Mouse (Mus musculus) hindbrain, embryonic 12.5 days (tissue): ENCODE data around the gene Ppp2r5e. TPM values are rescaled to one million over a fixed set of nuclear protein-coding genes. Genes with fewer than 3 reads are reported as not detected.

Experiments used
- ATAC-seq: fragments of 200-750 bp; cut with Nextera tagmentation; 2 replicates; pipeline ENCODE4 v1.8.0; 2017; ENCODE audit warnings: moderate TSS enrichment; ENCODE audit not compliant: low FRiP score
- H3K27ac ChIP-seq: fragments of 300-500 bp; sonication (generic); 2 replicates; pipeline ENCODE4 v1.5.1; 2016; ENCODE audit warnings: mild to moderate bottlenecking
- H3K27me3 ChIP-seq: fragments of 300-500 bp; sonication (generic); 2 replicates; pipeline ENCODE4 v1.6.1; 2016; ENCODE audit warnings: mild to moderate bottlenecking
- H3K36me3 ChIP-seq: fragments of 300-500 bp; sonication (generic); 2 replicates; pipeline ENCODE4 v1.6.1; 2016; ENCODE audit warnings: mild to moderate bottlenecking
- H3K4me1 ChIP-seq: fragments of 300-500 bp; sonication (generic); 2 replicates; pipeline ENCODE4 v1.6.1; 2016
- H3K4me2 ChIP-seq: fragments of 300-500 bp; sonication (generic); replicated peaks from 2 replicates; pipeline ENCODE4 v1.6.1; 2016; ENCODE audit warnings: mild to moderate bottlenecking
- H3K4me3 ChIP-seq: fragments of 300-500 bp; sonication (generic); 2 replicates; pipeline ENCODE4 v1.5.1; 2016; ENCODE audit warnings: mild to moderate bottlenecking
- H3K9ac ChIP-seq: fragments of 300-500 bp; sonication (generic); 2 replicates; pipeline ENCODE4 v1.6.1; 2016; ENCODE audit warnings: mild to moderate bottlenecking, moderate library complexity
- H3K9me3 ChIP-seq: fragments of 300-500 bp; sonication (generic); replicated peaks from 2 replicates; pipeline ENCODE4 v1.6.1; 2016; ENCODE audit warnings: mild to moderate bottlenecking
- WGBS: fragments of 180-500 bp; shearing (Covaris S2); methylation state at CpG from one replicate; pipeline ENCODE4 v1.1.7; 2016; 5-methylcytosine and 5-hydroxymethylcytosine counted together
- polyA plus RNA-seq: library from polyadenylated mRNA; unstranded; fragments of >200 nt; fragmentation: Nextera tagmentation; extraction: Ambion mirVana; gene quantifications from 2 replicates; pipeline ENCODE4 v1.2.1, GENCODE M21; 2016

Gene Ppp2r5e
- polyA plus RNA-seq, 1 experiment from 2014 or later, result 23.2 TPM

GRCm38 (mm10) chr12:75528857-75529808 lies 66.9 kb downstream of the Ppp2r5e start:
- H3K4me2 ChIP-seq, result no peak overlapping the region
- WGBS, result 89% methylated on average over 7 of the region's 7 CpGs
- no peak overlapping the region for H3K4me3 ChIP-seq
- no peak overlapping the region for H3K9ac ChIP-seq
- H3K27me3 ChIP-seq, result no peaks in the 10 kb centered on the region
- peaks cover 9% of the 10 kb centered on the region for H3K4me1 ChIP-seq
- no peak for ATAC-seq
- H3K9me3 ChIP-seq, result no peaks in the 10 kb centered on the region
- no peaks in the 10 kb centered on the region for H3K36me3 ChIP-seq
- H3K27ac ChIP-seq, result no peak overlapping the region

DNA sequence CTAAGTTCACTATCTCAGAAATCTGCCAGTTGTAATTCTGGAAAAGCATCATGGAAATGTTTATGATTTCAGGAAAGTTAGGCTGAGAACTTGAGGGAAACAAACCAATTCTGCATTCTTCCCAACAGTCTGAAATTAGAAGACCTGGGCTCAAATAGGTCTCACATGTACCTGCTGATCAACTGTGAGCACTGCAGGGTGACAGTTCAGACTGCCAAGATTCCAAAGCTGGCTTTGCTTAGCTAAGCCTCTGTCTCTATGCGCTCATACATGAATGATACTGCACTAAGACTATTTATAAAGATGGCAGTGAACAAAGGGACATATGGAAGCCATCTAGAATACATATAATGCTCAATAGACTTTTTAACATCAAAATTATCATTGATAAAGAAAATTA lies 67.7 kb downstream of the Ppp2r5e start:
- no peaks in the 10 kb centered on the region for H3K9me3 ChIP-seq
- 89% methylated on average over 1 of the region's 1 CpGs for WGBS
- no peak overlapping the region for H3K4me3 ChIP-seq
- H3K36me3 ChIP-seq, result no peaks in the 10 kb centered on the region
- no peak overlapping the region for H3K4me2 ChIP-seq
- H3K4me1 ChIP-seq, result peaks cover 9% of the 10 kb centered on the region
- no peaks in the 10 kb centered on the region for H3K27me3 ChIP-seq
- no peak for ATAC-seq
- no peak overlapping the region for H3K27ac ChIP-seq
- no peak overlapping the region for H3K9ac ChIP-seq

GRCm38 (mm10) chr12:75524199-75524598 lies 71.8 kb downstream of the Ppp2r5e start:
- no peak overlapping the region for H3K27ac ChIP-seq
- 79% methylated on average over 3 of the region's 3 CpGs for WGBS
- no peak for ATAC-seq
- H3K27me3 ChIP-seq, result no peaks in the 10 kb centered on the region
- no peak overlapping the region for H3K9ac ChIP-seq
- no peak overlapping the region for H3K4me3 ChIP-seq
- peaks cover 6% of the 10 kb centered on the region for H3K4me1 ChIP-seq
- no peaks in the 10 kb centered on the region for H3K36me3 ChIP-seq
- no peaks in the 10 kb centered on the region for H3K9me3 ChIP-seq
- H3K4me2 ChIP-seq, result no peak overlapping the region

GRCm38 (mm10) chr12:75522931-75523330 lies 73.1 kb downstream of the Ppp2r5e start:
- no peak overlapping the region for H3K9ac ChIP-seq
- ATAC-seq, result no peak
- WGBS, result 94% methylated on average over 2 of the region's 2 CpGs
- H3K36me3 ChIP-seq, result no peaks in the 10 kb centered on the region
- no peaks in the 10 kb centered on the region for H3K27me3 ChIP-seq
- no peak overlapping the region for H3K4me3 ChIP-seq
- no peak overlapping the region for H3K27ac ChIP-seq
- H3K4me2 ChIP-seq, result no peak overlapping the region
- peaks cover 6% of the 10 kb centered on the region for H3K4me1 ChIP-seq
- H3K9me3 ChIP-seq, result no peaks in the 10 kb centered on the region

GRCm38 (mm10) chr12:75522360-75522759 lies 73.7 kb downstream of the Ppp2r5e start:
- no peaks in the 10 kb centered on the region for H3K36me3 ChIP-seq
- H3K4me3 ChIP-seq, result no peak overlapping the region
- H3K9ac ChIP-seq, result no peak overlapping the region
- no peaks in the 10 kb centered on the region for H3K27me3 ChIP-seq
- H3K4me2 ChIP-seq, result no peak overlapping the region
- H3K4me1 ChIP-seq, result peaks cover 6% of the 10 kb centered on the region
- 93% methylated on average over 2 of the region's 2 CpGs for WGBS
- no peak overlapping the region for H3K27ac ChIP-seq
- no peaks in the 10 kb centered on the region for H3K9me3 ChIP-seq
- ATAC-seq, result no peak

DNA sequence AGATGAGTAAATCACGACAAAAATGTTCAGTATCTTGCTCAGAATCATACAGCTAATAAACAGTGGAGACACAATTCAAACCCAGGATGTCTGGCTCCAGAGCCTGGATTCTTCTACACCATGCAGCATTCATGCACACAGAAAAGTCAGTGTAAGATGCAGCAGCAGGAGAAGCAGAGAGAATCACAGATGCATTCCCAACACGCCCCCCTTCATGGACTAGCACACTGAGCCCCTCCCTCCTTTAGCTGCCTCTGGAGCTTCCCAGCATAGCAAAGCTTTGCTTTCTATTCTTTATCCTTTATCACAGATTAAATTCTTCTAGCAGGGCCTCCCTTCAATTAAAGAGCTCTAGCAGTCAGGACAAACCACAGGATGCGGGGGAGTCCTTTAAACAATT lies 75.7 kb downstream of the Ppp2r5e start:
- WGBS, result 80% methylated on average over 3 of the region's 3 CpGs
- no peak overlapping the region for H3K9ac ChIP-seq
- no peaks in the 10 kb centered on the region for H3K9me3 ChIP-seq
- H3K4me1 ChIP-seq, result peaks cover 10% of the 10 kb centered on the region
- H3K36me3 ChIP-seq, result no peaks in the 10 kb centered on the region
- no peak overlapping the region for H3K4me3 ChIP-seq
- no peak overlapping the region for H3K4me2 ChIP-seq
- H3K27me3 ChIP-seq, result no peaks in the 10 kb centered on the region
- H3K27ac ChIP-seq, result no peak overlapping the region; the same call in 1 of the 2 replicates
- no peak for ATAC-seq

DNA sequence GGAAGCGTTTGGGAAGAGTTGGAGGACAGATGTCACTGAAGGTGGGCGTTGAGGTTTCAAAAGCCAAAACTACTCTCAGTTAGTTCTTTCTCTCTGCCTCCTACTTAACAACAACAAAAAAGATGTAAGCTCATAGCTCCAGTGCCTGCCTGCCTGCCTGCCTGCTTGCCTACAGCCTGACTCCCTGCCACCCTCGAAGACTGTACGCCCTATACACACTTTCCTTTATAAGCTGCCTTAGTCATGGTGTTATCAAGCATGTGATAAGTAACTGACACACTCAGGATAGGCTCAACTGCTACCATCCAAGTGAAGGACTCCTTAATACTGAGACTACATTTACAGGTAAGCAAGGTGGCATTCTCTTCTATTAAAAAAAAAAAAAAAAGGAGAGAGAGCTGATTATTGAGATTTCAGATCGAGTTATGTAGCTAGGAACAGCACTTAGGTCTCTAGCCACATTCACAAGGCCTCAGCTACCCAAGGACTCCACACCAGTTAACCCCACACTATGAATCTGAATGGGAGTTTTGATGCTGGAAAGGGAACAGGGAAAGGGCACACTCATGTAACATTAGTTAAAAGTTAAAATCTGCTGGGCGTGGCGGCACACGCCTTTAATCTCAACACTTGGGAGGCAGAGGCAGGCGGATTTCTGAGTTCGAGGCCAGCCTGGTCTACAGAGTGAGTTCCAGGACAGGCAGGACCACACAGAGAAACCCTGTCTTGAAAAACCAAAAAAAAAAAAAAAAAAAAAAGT lies 76.7 kb downstream of the Ppp2r5e start:
- H3K27ac ChIP-seq, result no peak overlapping the region
- no peaks in the 10 kb centered on the region for H3K9me3 ChIP-seq
- WGBS, result 98% methylated on average over 10 of the region's 10 CpGs
- H3K9ac ChIP-seq, result no peak overlapping the region
- no peaks in the 10 kb centered on the region for H3K27me3 ChIP-seq
- no peak overlapping the region for H3K4me3 ChIP-seq
- H3K4me1 ChIP-seq, result peaks cover 12% of the 10 kb centered on the region
- no peak overlapping the region for H3K4me2 ChIP-seq
- H3K36me3 ChIP-seq, result peaks cover 3% of the 10 kb centered on the region; the same call in 1 of the 2 replicates
- no peak for ATAC-seq

DNA sequence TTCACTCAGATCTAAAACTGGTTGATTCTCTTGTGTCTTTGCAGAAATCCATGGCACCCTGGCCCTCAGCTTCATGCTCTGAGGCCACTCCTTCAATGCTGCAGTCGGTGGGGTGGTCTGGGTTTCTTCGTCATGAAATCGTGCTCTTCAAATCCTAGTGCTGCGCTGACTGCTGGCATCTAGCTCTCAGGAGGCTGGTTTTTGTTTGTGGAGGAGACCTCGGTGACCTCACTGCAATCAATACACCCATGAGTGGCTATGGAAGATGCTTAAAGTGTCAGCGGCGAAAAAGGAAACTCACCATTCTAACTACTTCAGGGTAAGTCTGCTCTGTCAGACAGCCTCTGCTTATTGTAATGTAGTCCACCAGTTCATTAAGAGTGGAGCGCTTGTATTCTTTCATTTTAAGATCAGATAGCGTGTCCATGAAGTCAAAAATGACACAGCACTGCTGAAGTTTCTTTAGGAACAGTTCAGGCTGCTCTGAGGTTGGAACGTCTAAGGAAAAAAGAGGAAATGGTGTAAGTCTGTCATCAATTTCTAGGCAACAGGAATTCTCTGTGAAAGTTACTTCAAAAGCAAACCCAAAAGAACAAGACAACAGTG lies 80.6 kb downstream of the Ppp2r5e start:
- no peak for ATAC-seq
- H3K9ac ChIP-seq, result no peak overlapping the region
- no peaks in the 10 kb centered on the region for H3K27me3 ChIP-seq
- H3K9me3 ChIP-seq, result no peaks in the 10 kb centered on the region
- H3K4me1 ChIP-seq, result peaks cover 8% of the 10 kb centered on the region
- H3K4me3 ChIP-seq, result no peak overlapping the region
- no peak overlapping the region for H3K27ac ChIP-seq
- WGBS, result 44% methylated on average over 10 of the region's 10 CpGs
- peaks cover 3% of the 10 kb centered on the region; the same call in 1 of the 2 replicates for H3K36me3 ChIP-seq
- H3K4me2 ChIP-seq, result no peak overlapping the region

DNA sequence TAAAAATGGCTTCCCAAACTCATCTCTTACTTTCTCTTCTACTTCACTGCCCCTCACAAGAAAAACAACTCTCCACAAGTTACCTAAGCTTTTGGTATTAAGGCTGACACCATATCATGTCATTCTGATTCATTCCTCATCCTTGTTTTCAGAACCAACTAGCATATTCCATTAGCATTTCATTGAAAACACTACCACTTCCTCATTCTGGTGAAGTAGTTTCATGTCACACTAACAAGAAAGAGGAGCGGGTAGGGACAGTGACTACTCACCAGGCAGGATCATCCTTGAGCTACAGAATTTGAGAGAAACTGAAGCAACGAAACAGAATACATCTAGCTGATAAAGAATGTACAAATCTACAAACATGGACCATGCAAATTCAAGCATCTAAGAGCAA lies 84.5 kb downstream of the Ppp2r5e start:
- Histone ChIP-seq H3K36me3 (peaks cover 8% of the 10 kb centered on the region), H3K9ac (no peak overlapping the region), H3K4me2 (no peak overlapping the region), H3K27me3 (no peaks in the 10 kb centered on the region), H3K9me3 (no peaks in the 10 kb centered on the region), H3K27ac (no peak overlapping the region), H3K4me3 (no peak overlapping the region), H3K4me1 (peaks cover 6% of the 10 kb centered on the region; the same call in 1 of the 2 replicates)
- ATAC-seq, result no peak
- WGBS, result 95% methylated on average over 2 of the region's 2 CpGs

- H3K27me3 ChIP-seq, result no peaks in the 10 kb centered on the region
- no peaks in the 10 kb centered on the region for H3K9me3 ChIP-seq
- peaks cover 4% of the 10 kb centered on the region; the same call in 1 of the 2 replicates for H3K36me3 ChIP-seq
- 0 out of 2 replicates have a peak, but pooled peaks cover 3% of the 10 kb centered on the region for H3K4me1 ChIP-seq
- H3K27ac ChIP-seq, result no peak overlapping the region
- ATAC-seq, result no peak
- no peak overlapping the region for H3K9ac ChIP-seq
- no peak overlapping the region for H3K4me3 ChIP-seq
- 77% methylated on average over 6 of the region's 6 CpGs for WGBS
- no peak overlapping the region for H3K4me2 ChIP-seq
These were observed 90.9 kb downstream of the Ppp2r5e start for GRCm38 (mm10) chr12:75504991-75505650.

DNA sequence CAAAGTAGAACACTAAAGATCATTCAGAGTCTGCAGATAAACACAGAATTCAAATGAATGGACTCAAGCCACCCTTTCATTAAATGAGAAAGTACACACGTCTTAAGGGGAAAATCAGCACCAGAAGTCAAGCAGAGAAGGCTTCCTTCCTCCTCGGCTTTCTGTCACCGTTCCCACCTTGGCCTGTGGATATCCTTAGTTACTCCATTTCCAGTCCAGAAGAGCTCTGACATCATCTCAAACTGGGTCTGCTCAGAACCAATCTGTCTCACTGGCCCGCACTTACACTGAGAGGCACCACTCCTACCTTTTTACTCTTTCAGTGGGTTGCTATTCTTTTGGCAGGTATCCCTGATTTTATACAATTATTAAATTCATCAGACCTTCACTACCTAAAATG lies 93.4 kb downstream of the Ppp2r5e start:
- Histone ChIP-seq H3K27ac (no peak overlapping the region), H3K36me3 (peaks cover 4% of the 10 kb centered on the region; the same call in 1 of the 2 replicates), H3K4me2 (no peak overlapping the region), H3K27me3 (no peaks in the 10 kb centered on the region), H3K9ac (no peak overlapping the region), H3K4me1 (0 out of 2 replicates have a peak, but pooled peaks cover 3% of the 10 kb centered on the region), H3K4me3 (no peak overlapping the region), H3K9me3 (no peaks in the 10 kb centered on the region)
- 90% methylated on average over 4 of the region's 4 CpGs for WGBS
- ATAC-seq, result no peak

- Histone ChIP-seq H3K4me2 (no peak overlapping the region), H3K36me3 (no peaks in the 10 kb centered on the region), H3K4me3 (no peak overlapping the region), H3K9me3 (no peaks in the 10 kb centered on the region), H3K27me3 (no peaks in the 10 kb centered on the region), H3K4me1 (no peaks in the 10 kb centered on the region), H3K9ac (no peak overlapping the region), H3K27ac (no peak overlapping the region)
- 88% methylated on average over 1 of the region's 1 CpGs for WGBS
- ATAC-seq, result no peak
These were observed 98.3 kb downstream of the Ppp2r5e start for GRCm38 (mm10) chr12:75497698-75498097.
